Mouse (Mus musculus): ENCODE data around the gene Tpra1. TPM values are rescaled to one million over a fixed set of nuclear protein-coding genes. Genes with fewer than 3 reads are reported as not detected.

Gene Tpra1
- polyA plus RNA-seq, 1 experiment from 2014 or later: 41.4 TPM

DNA sequence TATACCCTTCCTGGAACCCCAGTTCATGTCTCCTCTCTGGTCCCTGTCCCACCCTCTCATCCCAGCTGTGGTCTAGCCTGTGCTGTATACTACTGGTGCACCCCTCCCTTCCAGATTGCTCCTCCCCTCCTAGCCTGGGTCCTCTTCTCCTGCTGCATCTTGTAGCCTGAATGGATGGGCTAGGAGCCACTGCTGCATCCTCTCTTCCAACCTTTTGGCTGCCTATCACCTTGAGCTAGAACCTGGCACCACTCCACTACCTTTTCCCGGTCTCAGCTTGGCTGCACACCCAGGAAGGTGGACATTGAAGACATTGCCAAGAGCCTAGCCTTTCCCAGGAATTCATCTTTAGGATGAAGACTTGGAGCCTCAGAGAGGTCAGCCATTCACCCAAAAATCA, 26.0 kb downstream of the Tpra1 start:
- Histone ChIP-seq H3K9me3 (replicated peaks) (no peaks in the 10 kb centered on the region), H3K27me3 (no peaks in the 10 kb centered on the region), H3K27ac (no peak overlapping the region), H3K36me3 (no peaks in the 10 kb centered on the region), H3K9ac (no peak overlapping the region), H3K4me1 (replicated peaks) (peaks cover 51% of the 10 kb centered on the region), H3K4me2 (no peak overlapping the region), H3K4me3 (no peak overlapping the region)
- 0 out of 2 replicates have a peak, but pooled peaks have one; percentile 5 for ATAC-seq (replicated peaks; ENCODE audit: insufficient number of reproducible peaks, insufficient read depth, low FRiP score, low read depth)
- WGBS: 76% methylated on average over 1 of the region's 1 CpGs

- Histone ChIP-seq H3K27me3 (no peaks in the 10 kb centered on the region), H3K9me3 (replicated peaks) (no peaks in the 10 kb centered on the region), H3K4me2 (no peak overlapping the region), H3K27ac (no peak overlapping the region), H3K4me3 (no peak overlapping the region), H3K4me1 (replicated peaks) (peaks cover 51% of the 10 kb centered on the region), H3K36me3 (no peaks in the 10 kb centered on the region), H3K9ac (no peak overlapping the region)
- ATAC-seq (replicated peaks; ENCODE audit: insufficient number of reproducible peaks, insufficient read depth, low FRiP score, low read depth): no peak
- 52% methylated on average over 5 of the region's 5 CpGs for WGBS
Observed at GRCm38 (mm10) chr6:88928576-88928975, 26.5 kb downstream of the Tpra1 start.

DNA sequence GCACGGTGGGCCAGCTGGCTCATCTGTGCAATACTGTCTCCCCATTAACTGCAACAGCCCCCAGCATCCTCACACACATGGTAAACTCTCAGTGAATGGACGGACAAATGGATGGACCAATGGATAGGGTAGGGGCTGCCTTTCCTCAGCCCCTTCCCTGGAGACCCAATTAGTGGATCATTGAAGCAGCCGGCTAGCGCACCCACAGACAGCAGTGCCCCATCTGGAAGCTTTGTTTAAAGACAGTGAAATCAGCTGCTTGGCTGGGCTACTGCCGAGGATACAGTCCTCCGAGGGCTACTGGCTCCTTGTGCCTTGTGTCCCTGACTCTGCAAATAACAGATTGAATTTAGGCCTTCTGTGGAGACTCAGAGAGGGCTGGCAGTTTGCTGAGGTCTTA, 27.4 kb downstream of the Tpra1 start:
- peaks cover 51% of the 10 kb centered on the region for H3K4me1 ChIP-seq (replicated peaks)

DNA sequence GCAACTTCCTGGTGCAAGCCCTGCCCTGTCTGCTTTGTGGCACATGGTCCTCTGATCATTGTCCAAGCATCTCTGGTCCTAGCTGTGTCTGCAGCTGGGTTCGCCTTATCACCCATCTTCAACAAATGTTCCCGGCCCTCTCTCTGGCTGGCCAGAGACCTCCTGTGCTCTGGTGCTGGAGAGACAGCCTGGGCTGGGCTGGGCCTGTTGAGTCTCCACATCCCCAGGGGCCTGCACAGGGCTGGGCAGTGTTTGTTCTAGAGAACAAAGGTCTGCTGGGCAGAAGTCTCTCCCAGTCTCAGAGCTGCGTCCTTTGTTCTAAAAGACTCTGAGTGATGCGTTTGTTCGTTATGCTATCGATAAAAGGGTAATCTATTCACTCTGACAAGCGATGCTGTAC, 28.0 kb downstream of the Tpra1 start:
- H3K9me3 ChIP-seq (replicated peaks): no peaks in the 10 kb centered on the region
- 63% methylated on average over 7 of the region's 7 CpGs for WGBS
- 0 out of 2 replicates have a peak, but pooled peaks cover 5% of the 10 kb centered on the region for H3K27me3 ChIP-seq
- no peak overlapping the region for H3K4me3 ChIP-seq
- ATAC-seq (replicated peaks; ENCODE audit: insufficient number of reproducible peaks, insufficient read depth, low FRiP score, low read depth): no peak
- peaks cover 51% of the 10 kb centered on the region for H3K4me1 ChIP-seq (replicated peaks)
- H3K9ac ChIP-seq: no peak overlapping the region
- no peak overlapping the region for H3K4me2 ChIP-seq
- H3K36me3 ChIP-seq: no peaks in the 10 kb centered on the region
- H3K27ac ChIP-seq: no peak overlapping the region

More for the DNA sequence above, 27.4 kb downstream of the Tpra1 start:
- WGBS: 78% methylated on average over 6 of the region's 6 CpGs
- no peak overlapping the region for H3K27ac ChIP-seq
- H3K9ac ChIP-seq: no peak overlapping the region
- no peak for ATAC-seq (replicated peaks; ENCODE audit: insufficient number of reproducible peaks, insufficient read depth, low FRiP score, low read depth)
- no peaks in the 10 kb centered on the region for H3K36me3 ChIP-seq
- no peak overlapping the region for H3K4me2 ChIP-seq
- no peaks in the 10 kb centered on the region for H3K27me3 ChIP-seq
- H3K4me3 ChIP-seq: no peak overlapping the region
- H3K9me3 ChIP-seq (replicated peaks): no peaks in the 10 kb centered on the region

- WGBS: 74% methylated on average over 2 of the region's 2 CpGs
- Histone ChIP-seq H3K9me3 (replicated peaks) (no peaks in the 10 kb centered on the region), H3K36me3 (no peaks in the 10 kb centered on the region), H3K9ac (no peak overlapping the region), H3K27ac (no peak overlapping the region), H3K4me2 (no peak overlapping the region), H3K27me3 (0 out of 2 replicates have a peak, but pooled peaks cover 7% of the 10 kb centered on the region), H3K4me3 (no peak overlapping the region), H3K4me1 (replicated peaks) (peaks cover 49% of the 10 kb centered on the region)
- ATAC-seq (replicated peaks; ENCODE audit: insufficient number of reproducible peaks, insufficient read depth, low FRiP score, low read depth): no peak
Observed at GRCm38 (mm10) chr6:88931449-88931848, 29.4 kb downstream of the Tpra1 start.

DNA sequence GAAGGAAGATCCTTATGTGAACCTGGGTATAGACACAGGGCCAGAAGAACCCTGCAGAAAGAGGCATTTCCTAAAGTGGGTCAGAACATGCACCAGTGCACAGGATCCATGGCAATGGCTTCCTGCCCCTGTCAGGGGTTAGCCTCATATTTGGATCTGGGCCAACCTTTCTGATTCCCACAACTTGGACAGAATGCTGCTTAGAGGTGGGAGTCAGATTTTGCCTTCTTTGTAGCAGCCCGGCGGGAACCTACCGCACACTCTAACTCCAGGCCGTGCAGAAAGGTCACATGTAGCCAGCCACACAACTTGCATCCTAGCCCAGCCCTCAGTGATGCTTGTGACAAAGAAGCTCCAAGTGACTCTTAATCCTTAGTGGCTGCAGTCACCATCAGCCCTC, 32.1 kb downstream of the Tpra1 start:
- no peak overlapping the region for H3K9ac ChIP-seq
- no peak overlapping the region for H3K27ac ChIP-seq
- 0 out of 2 replicates have a peak, but pooled peaks cover 7% of the 10 kb centered on the region for H3K27me3 ChIP-seq
- 52% methylated on average over 4 of the region's 4 CpGs for WGBS
- no peaks in the 10 kb centered on the region for H3K9me3 ChIP-seq (replicated peaks)
- H3K4me3 ChIP-seq: no peak overlapping the region
- H3K4me2 ChIP-seq: no peak overlapping the region
- ATAC-seq (replicated peaks; ENCODE audit: insufficient number of reproducible peaks, insufficient read depth, low FRiP score, low read depth): no peak
- H3K36me3 ChIP-seq: no peaks in the 10 kb centered on the region
- H3K4me1 ChIP-seq (replicated peaks): peaks cover 49% of the 10 kb centered on the region

- 29% methylated on average over 4 of the region's 4 CpGs for WGBS
Observed at GRCm38 (mm10) chr6:88934816-88935215, 32.8 kb downstream of the Tpra1 start.

GRCm38 (mm10) chr6:88935735-88936276, 33.8 kb downstream of the Tpra1 start:
- peaks cover 62% of the 10 kb centered on the region for H3K4me1 ChIP-seq (replicated peaks)
- H3K36me3 ChIP-seq: no peaks in the 10 kb centered on the region
- no peak overlapping the region for H3K4me3 ChIP-seq
- H3K9me3 ChIP-seq (replicated peaks): no peaks in the 10 kb centered on the region
- H3K27ac ChIP-seq: no peak overlapping the region
- no peak for ATAC-seq (replicated peaks; ENCODE audit: insufficient number of reproducible peaks, insufficient read depth, low FRiP score, low read depth)
- WGBS: 11% methylated on average over 4 of the region's 4 CpGs
- H3K4me2 ChIP-seq: no peak overlapping the region
- no peak overlapping the region for H3K9ac ChIP-seq
- 0 out of 2 replicates have a peak, but pooled peaks cover 7% of the 10 kb centered on the region for H3K27me3 ChIP-seq

More at GRCm38 (mm10) chr6:88934816-88935215, 32.8 kb downstream of the Tpra1 start:
- peaks cover 56% of the 10 kb centered on the region for H3K4me1 ChIP-seq (replicated peaks)
- no peak overlapping the region for H3K9ac ChIP-seq
- no peak for ATAC-seq (replicated peaks; ENCODE audit: insufficient number of reproducible peaks, insufficient read depth, low FRiP score, low read depth)
- no peak overlapping the region for H3K27ac ChIP-seq
- H3K27me3 ChIP-seq: 0 out of 2 replicates have a peak, but pooled peaks cover 7% of the 10 kb centered on the region
- no peaks in the 10 kb centered on the region for H3K36me3 ChIP-seq
- H3K4me2 ChIP-seq: no peak overlapping the region
- no peak overlapping the region for H3K4me3 ChIP-seq
- H3K9me3 ChIP-seq (replicated peaks): no peaks in the 10 kb centered on the region

DNA sequence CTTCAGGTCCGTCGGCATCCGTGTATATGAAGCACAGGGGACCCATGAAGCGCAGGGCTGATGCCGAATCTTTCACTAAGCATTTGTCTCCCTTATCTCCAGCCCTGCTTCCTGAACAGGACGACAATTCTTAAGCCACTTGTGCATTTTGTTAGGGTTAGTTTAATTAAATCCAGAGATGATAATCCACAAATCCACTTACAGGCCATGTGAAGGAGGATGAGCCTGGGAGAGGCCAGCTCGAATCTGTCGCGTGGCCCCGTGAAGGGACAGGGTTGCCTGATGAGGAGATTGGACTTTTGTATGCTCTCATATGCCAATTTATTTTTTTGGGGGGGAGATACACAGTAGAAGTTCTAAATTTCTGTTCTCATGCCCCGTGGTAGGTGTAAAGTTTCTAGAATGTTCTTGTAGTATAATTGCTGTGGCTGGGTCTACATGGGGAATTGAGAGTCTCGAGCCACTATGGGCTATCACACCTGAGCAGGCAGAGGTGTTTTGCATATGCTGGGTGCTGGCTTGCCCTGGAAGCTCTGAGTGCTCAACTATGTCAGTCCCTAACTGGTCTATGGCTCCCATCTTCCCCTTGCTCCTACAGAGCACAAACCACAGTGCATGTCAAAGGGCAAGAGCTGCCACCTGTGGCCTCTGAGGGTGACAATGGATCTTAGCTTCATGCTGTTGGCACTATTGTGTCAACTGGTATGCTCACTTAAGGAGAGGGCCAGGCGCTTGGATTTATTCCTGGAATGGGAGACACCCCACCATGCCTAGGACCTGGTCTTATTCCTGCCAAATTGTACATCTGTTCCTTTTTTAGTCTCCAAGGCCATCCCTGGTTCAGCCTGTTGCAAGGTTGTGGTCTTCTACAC, 34.5 kb downstream of the Tpra1 start:
- Histone ChIP-seq H3K4me3 (no peak overlapping the region), H3K36me3 (no peaks in the 10 kb centered on the region), H3K4me2 (no peak overlapping the region), H3K9ac (no peak overlapping the region), H3K27ac (no peak overlapping the region), H3K4me1 (replicated peaks) (peaks cover 70% of the 10 kb centered on the region), H3K9me3 (replicated peaks) (no peaks in the 10 kb centered on the region), H3K27me3 (0 out of 2 replicates have a peak, but pooled peaks cover 7% of the 10 kb centered on the region)
- ATAC-seq (replicated peaks; ENCODE audit: insufficient number of reproducible peaks, insufficient read depth, low FRiP score, low read depth): no peak
- WGBS: 60% methylated on average over 13 of the region's 13 CpGs

DNA sequence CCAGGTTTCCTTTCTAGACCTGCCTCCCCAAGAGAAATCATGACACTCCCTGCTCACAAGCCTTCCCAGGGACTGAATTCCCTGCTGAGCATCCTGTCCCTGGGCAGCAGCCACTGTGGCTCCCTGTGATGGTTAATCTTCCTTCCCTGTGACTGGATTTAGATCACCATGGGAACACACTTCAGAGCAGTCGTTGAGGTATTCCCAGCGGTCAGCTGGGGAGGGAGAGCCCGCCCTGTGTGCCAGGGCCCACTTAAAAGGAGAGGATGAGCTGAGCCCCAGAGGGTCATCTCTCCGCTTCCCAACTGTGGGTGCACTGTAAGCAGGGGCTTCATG, 35.1 kb downstream of the Tpra1 start:
- no peak overlapping the region for H3K4me2 ChIP-seq
- H3K36me3 ChIP-seq: no peaks in the 10 kb centered on the region
- 0 out of 2 replicates have a peak, but pooled peaks cover 7% of the 10 kb centered on the region for H3K27me3 ChIP-seq
- WGBS: 48% methylated on average over 4 of the region's 4 CpGs
- no peak overlapping the region for H3K9ac ChIP-seq
- H3K9me3 ChIP-seq (replicated peaks): no peaks in the 10 kb centered on the region
- H3K4me3 ChIP-seq: no peak overlapping the region
- no peak overlapping the region for H3K27ac ChIP-seq
- peaks cover 75% of the 10 kb centered on the region for H3K4me1 ChIP-seq (replicated peaks)
- no peak for ATAC-seq (replicated peaks; ENCODE audit: insufficient number of reproducible peaks, insufficient read depth, low FRiP score, low read depth)

DNA sequence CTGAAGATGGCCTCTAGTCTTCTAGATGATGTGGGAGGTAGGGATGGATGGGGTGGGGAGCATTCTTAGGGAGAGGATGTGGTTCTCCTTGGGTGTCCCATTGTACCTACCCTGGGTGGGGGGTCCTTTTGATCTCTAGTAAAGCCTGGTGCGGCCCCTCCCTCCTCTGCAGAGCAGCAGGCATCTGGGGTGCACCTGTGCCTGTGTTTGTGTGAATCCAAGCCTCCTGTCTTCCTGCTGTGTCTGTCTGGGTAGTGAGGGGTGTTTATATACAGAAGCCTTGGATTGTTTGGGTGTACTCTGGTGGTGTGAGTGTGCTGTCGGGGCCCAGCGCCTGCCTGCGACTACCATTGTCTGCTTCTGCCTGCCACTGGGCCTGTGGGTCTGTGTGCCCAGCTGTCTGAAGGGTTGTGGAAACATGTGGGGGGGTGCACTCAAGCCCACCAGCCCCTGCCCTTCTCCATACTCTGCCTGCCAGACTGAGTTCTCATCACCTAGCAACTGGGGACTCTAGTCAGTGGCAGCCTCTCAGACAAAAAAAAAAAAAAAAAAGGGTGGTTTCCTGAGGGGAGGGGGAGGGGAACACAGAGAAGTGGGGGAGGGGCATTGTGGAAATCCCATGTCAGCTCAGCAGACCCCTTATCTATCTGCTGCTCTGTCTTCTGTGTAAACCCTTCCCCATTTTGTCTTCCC, 36.1 kb downstream of the Tpra1 start:
- no peak overlapping the region for H3K4me3 ChIP-seq
- WGBS: 51% methylated on average over 4 of the region's 4 CpGs
- H3K9ac ChIP-seq: no peak overlapping the region
- 0 out of 2 replicates have a peak, but pooled peaks cover 7% of the 10 kb centered on the region for H3K27me3 ChIP-seq
- H3K27ac ChIP-seq: peak overlapping the region; percentile 92
- no peaks in the 10 kb centered on the region for H3K9me3 ChIP-seq (replicated peaks)
- H3K4me1 ChIP-seq (replicated peaks): peaks cover 82% of the 10 kb centered on the region
- no peaks in the 10 kb centered on the region for H3K36me3 ChIP-seq
- no peak overlapping the region for H3K4me2 ChIP-seq
- ATAC-seq (replicated peaks; ENCODE audit: insufficient number of reproducible peaks, insufficient read depth, low FRiP score, low read depth): no peak

Measured in heart, embryonic 15.5 days (tissue).